Mouse (Mus musculus) cerebellum, adult 2 months (tissue): ENCODE measurements around the gene Adprhl1. TPM values are rescaled to one million over a fixed set of nuclear protein-coding genes. Genes with fewer than 3 reads are reported as not detected.

Experiments used
- DNase-seq, 2 experiments: peaks; one replicate each; pipeline ENCODE4 v3.0.0; 2021
- H3K27ac ChIP-seq: fragments of 200-500 bp; 2 replicates; pipeline ENCODE4 v1.5.1; 2012; ENCODE audit warnings: low read length, control low read depth, inconsistent platforms; ENCODE audit not compliant: insufficient read depth
- H3K27me3 ChIP-seq: fragments of 200-500 bp; 2 replicates; pipeline ENCODE4 v1.6.1; 2012; ENCODE audit warnings: inconsistent platforms, mild to moderate bottlenecking, low read length, moderate library complexity; ENCODE audit not compliant: control insufficient read depth, insufficient read depth
- H3K4me1 ChIP-seq: fragments of 200-500 bp; 2 replicates; pipeline ENCODE4 v1.6.1; 2011; ENCODE audit warnings: low read length; ENCODE audit not compliant: control insufficient read depth, insufficient read depth
- H3K4me3 ChIP-seq: fragments of 200-500 bp; replicated peaks from 2 replicates; pipeline ENCODE3; 2011; ENCODE audit warnings: mild to moderate bottlenecking, low read depth, low read length, control low read depth; ENCODE audit not compliant: insufficient read depth
- CTCF ChIP-seq: fragments of 200-500 bp; IDR thresholded peaks from 2 replicates; pipeline ENCODE4 v1.5.1; 2011; ENCODE audit warnings: low read depth, mild to moderate bottlenecking, control low read depth, low read length, moderate library complexity, borderline replicate concordance; ENCODE audit not compliant: insufficient read depth
- POLR2A ChIP-seq: fragments of 200-500 bp; IDR thresholded peaks from 2 replicates; pipeline ENCODE4 v1.6.1; 2011; ENCODE audit warnings: low read length, control low read depth, borderline replicate concordance; ENCODE audit not compliant: insufficient read depth
- WGBS: fragments of 180-500 bp; shearing (Covaris S2); methylation state at CpG from one replicate; pipeline ENCODE4 v1.1.7; 2018; 5-methylcytosine and 5-hydroxymethylcytosine counted together
- polyA plus RNA-seq: library from polyadenylated mRNA; depleted of rRNA; stranded (reverse); fragments of >200 nt; gene quantifications from 2 replicates; pipeline ENCODE4 v1.2.3, GENCODE M21; 2012

Adprhl1 gene
- polyA plus RNA-seq, 1 experiment = 2.5 TPM

- DNase-seq = no peak
- no peak overlapping the region for H3K4me3 ChIP-seq
- TF ChIP-seq CTCF (no peak), POLR2A (no peak)
- no peaks in the 10 kb centered on the region for H3K4me1 ChIP-seq
- 34% methylated on average over 7 of the region's 7 CpGs for WGBS
- H3K27ac ChIP-seq = no peak overlapping the region
- no peaks in the 10 kb centered on the region for H3K27me3 ChIP-seq
Measured at GRCm38 (mm10) chr8:13187638-13188037, 66.3 kb downstream of the Adprhl1 start.

GRCm38 (mm10) chr8:13187229-13187628 is 66.7 kb downstream of the Adprhl1 start:
- TF ChIP-seq CTCF (no peak), POLR2A (no peak)
- Histone ChIP-seq H3K27me3 (no peaks in the 10 kb centered on the region), H3K4me3 (no peak overlapping the region), H3K27ac (no peak overlapping the region), H3K4me1 (no peaks in the 10 kb centered on the region)
- DNase-seq = no peak
- 78% methylated on average over 9 of the region's 9 CpGs for WGBS

- 81% methylated on average over 8 of the region's 8 CpGs for WGBS
- no peaks in the 10 kb centered on the region for H3K27me3 ChIP-seq
- no peak for TF ChIP-seq POLR2A
- no peak for TF ChIP-seq CTCF
Measured at GRCm38 (mm10) chr8:13186819-13187218, 67.1 kb downstream of the Adprhl1 start.

GRCm38 (mm10) chr8:13181691-13181976 is 72.3 kb downstream of the Adprhl1 start:
- no peaks in the 10 kb centered on the region for H3K4me1 ChIP-seq
- DNase-seq = no peak
- 56% methylated on average over 2 of the region's 2 CpGs for WGBS
- no peak overlapping the region for H3K4me3 ChIP-seq
- TF ChIP-seq POLR2A (no peak), CTCF (no peak)
- H3K27me3 ChIP-seq = no peaks in the 10 kb centered on the region
- H3K27ac ChIP-seq = no peak overlapping the region

More at GRCm38 (mm10) chr8:13186819-13187218, 67.1 kb downstream of the Adprhl1 start:
- Histone ChIP-seq H3K27ac (no peak overlapping the region), H3K4me1 (no peaks in the 10 kb centered on the region), H3K4me3 (no peak overlapping the region)
- no peak for DNase-seq

- Histone ChIP-seq H3K27ac (no peak overlapping the region), H3K27me3 (no peaks in the 10 kb centered on the region), H3K4me1 (no peaks in the 10 kb centered on the region), H3K4me3 (no peak overlapping the region)
- WGBS = 86% methylated on average over 18 of the region's 18 CpGs
- TF ChIP-seq POLR2A (no peak), CTCF (no peak)
- no peak for DNase-seq
Measured at GRCm38 (mm10) chr8:13180911-13181690, 72.9 kb downstream of the Adprhl1 start.

- Histone ChIP-seq H3K27ac (no peak overlapping the region), H3K4me1 (no peaks in the 10 kb centered on the region), H3K27me3 (no peaks in the 10 kb centered on the region), H3K4me3 (no peak overlapping the region)
- no peak for DNase-seq
- WGBS = 58% methylated on average over 9 of the region's 9 CpGs
- TF ChIP-seq CTCF (no peak), POLR2A (no peak)
Measured at GRCm38 (mm10) chr8:13180408-13180807, 73.6 kb downstream of the Adprhl1 start.

- H3K27me3 ChIP-seq = no peaks in the 10 kb centered on the region
- DNase-seq = no peak
- no peak overlapping the region for H3K4me3 ChIP-seq
- H3K4me1 ChIP-seq = no peaks in the 10 kb centered on the region
- 39% methylated on average over 7 of the region's 7 CpGs for WGBS
- no peak overlapping the region for H3K27ac ChIP-seq
- TF ChIP-seq POLR2A (no peak), CTCF (no peak)
Measured at GRCm38 (mm10) chr8:13179948-13180347, 74.0 kb downstream of the Adprhl1 start.

- DNase-seq = no peak
- Histone ChIP-seq H3K27me3 (no peaks in the 10 kb centered on the region), H3K4me3 (no peak overlapping the region), H3K4me1 (no peaks in the 10 kb centered on the region), H3K27ac (no peak overlapping the region)
- 66% methylated on average over 6 of the region's 6 CpGs for WGBS
- TF ChIP-seq CTCF = no peak
- no peak for TF ChIP-seq POLR2A
Measured at GRCm38 (mm10) chr8:13179482-13179881, 74.5 kb downstream of the Adprhl1 start.

GRCm38 (mm10) chr8:13178137-13178536 is 75.8 kb downstream of the Adprhl1 start:
- Histone ChIP-seq H3K4me3 (no peak overlapping the region), H3K4me1 (no peaks in the 10 kb centered on the region), H3K27ac (no peak overlapping the region), H3K27me3 (no peaks in the 10 kb centered on the region)
- DNase-seq = no peak
- 90% methylated on average over 5 of the region's 5 CpGs for WGBS
- TF ChIP-seq CTCF (no peak), POLR2A (no peak)
